Mouse (Mus musculus): ENCODE results near the gene Atp2b2. TPM values are rescaled to one million over a fixed set of nuclear protein-coding genes. Genes with fewer than 3 reads are reported as not detected.
A peak's percentile ranks its signal among the peaks of the same experiment; 100 is the strongest.

Gene Atp2b2
- total and polyA plus RNA-seq, 2 experiments from 2014 or later: 35.4 to 96.3 TPM

- no peak for ATAC-seq (ENCODE audit: low FRiP score)
- WGBS: 51% methylated on average over 9 of the region's 9 CpGs
- no peak overlapping the region for H3K9ac ChIP-seq (replicated peaks; ENCODE audit: low read length, poor library complexity, severe bottlenecking)
Measured at GRCm38 (mm10) chr6:113860023-113860734, 182.2 kb downstream of the Atp2b2 start.

GRCm38 (mm10) chr6:113858317-113858716 is 184.1 kb downstream of the Atp2b2 start:
- peak; percentile 27 for DNase-seq (ENCODE audit: low spot score)
- no peak for ATAC-seq (ENCODE audit: low FRiP score)
- 67% methylated on average over 9 of the region's 9 CpGs for WGBS
- Histone ChIP-seq H3K27ac (ENCODE audit: low read depth, low read length) (no peak overlapping the region), H3K4me1 (ENCODE audit: insufficient read depth, low read length) (0 out of 2 replicates have a peak, but pooled peaks cover 3% of the 10 kb centered on the region), H3K4me3 (ENCODE audit: low read depth, low read length) (no peak overlapping the region), H3K36me3 (ENCODE audit: insufficient read depth, low read length) (no peaks in the 10 kb centered on the region), H3K4me2 (ENCODE audit: low read depth, low read length, poor library complexity, severe bottlenecking) (no peak overlapping the region), H3K9ac (replicated peaks; ENCODE audit: low read length, poor library complexity, severe bottlenecking) (no peak overlapping the region), H3K27me3 (ENCODE audit: insufficient read depth, low read length) (no peaks in the 10 kb centered on the region), H3K9me3 (ENCODE audit: low read length) (no peaks in the 10 kb centered on the region)
- TF ChIP-seq CTCF (IDR thresholded peaks at IDR 0.05): no peak

More at GRCm38 (mm10) chr6:113860023-113860734, 182.2 kb downstream of the Atp2b2 start:
- Histone ChIP-seq H3K27ac (ENCODE audit: low read depth, low read length) (no peak overlapping the region), H3K9me3 (ENCODE audit: low read length) (no peaks in the 10 kb centered on the region), H3K36me3 (ENCODE audit: insufficient read depth, low read length) (no peaks in the 10 kb centered on the region), H3K4me2 (ENCODE audit: low read depth, low read length, poor library complexity, severe bottlenecking) (no peak overlapping the region), H3K27me3 (ENCODE audit: insufficient read depth, low read length) (no peaks in the 10 kb centered on the region), H3K4me1 (ENCODE audit: insufficient read depth, low read length) (0 out of 2 replicates have a peak, but pooled peaks cover 3% of the 10 kb centered on the region), H3K4me3 (ENCODE audit: low read depth, low read length) (no peak overlapping the region)
- DNase-seq (ENCODE audit: low spot score): no peak
- TF ChIP-seq CTCF (IDR thresholded peaks at IDR 0.05): no peak

GRCm38 (mm10) chr6:113857310-113857873 is 185.0 kb downstream of the Atp2b2 start:
- DNase-seq (ENCODE audit: low spot score) (peak; percentile 48), ATAC-seq (ENCODE audit: low FRiP score) (no peak)
- Histone ChIP-seq H3K27ac (ENCODE audit: low read depth, low read length) (no peak overlapping the region; the same call in 1 of the 2 replicates), H3K9me3 (ENCODE audit: low read length) (no peaks in the 10 kb centered on the region), H3K9ac (replicated peaks; ENCODE audit: low read length, poor library complexity, severe bottlenecking) (no peak overlapping the region), H3K4me1 (ENCODE audit: insufficient read depth, low read length) (0 out of 2 replicates have a peak, but pooled peaks cover 4% of the 10 kb centered on the region), H3K27me3 (ENCODE audit: insufficient read depth, low read length) (no peaks in the 10 kb centered on the region), H3K4me2 (ENCODE audit: low read depth, low read length, poor library complexity, severe bottlenecking) (no peak overlapping the region), H3K4me3 (ENCODE audit: low read depth, low read length) (no peak overlapping the region), H3K36me3 (ENCODE audit: insufficient read depth, low read length) (no peaks in the 10 kb centered on the region)
- WGBS: 62% methylated on average over 2 of the region's 2 CpGs
- TF ChIP-seq CTCF (IDR thresholded peaks at IDR 0.05): no peak

- 0 out of 2 replicates have a peak, but pooled peaks cover 4% of the 10 kb centered on the region for H3K4me1 ChIP-seq (ENCODE audit: insufficient read depth, low read length)
- no peak overlapping the region; the same call in 1 of the 2 replicates for H3K27ac ChIP-seq (ENCODE audit: low read depth, low read length)
- no peaks in the 10 kb centered on the region for H3K36me3 ChIP-seq (ENCODE audit: insufficient read depth, low read length)
- H3K9me3 ChIP-seq (ENCODE audit: low read length): no peaks in the 10 kb centered on the region
- ATAC-seq (ENCODE audit: low FRiP score) (peak; percentile 44), DNase-seq (ENCODE audit: low spot score) (peak; percentile 77)
- 58% methylated on average over 15 of the region's 15 CpGs for WGBS
- H3K4me3 ChIP-seq (ENCODE audit: low read depth, low read length): no peak overlapping the region
- no peaks in the 10 kb centered on the region for H3K27me3 ChIP-seq (ENCODE audit: insufficient read depth, low read length)
- no peak for TF ChIP-seq CTCF (IDR thresholded peaks at IDR 0.05)
- no peak overlapping the region for H3K9ac ChIP-seq (replicated peaks; ENCODE audit: low read length, poor library complexity, severe bottlenecking)
- H3K4me2 ChIP-seq (ENCODE audit: low read depth, low read length, poor library complexity, severe bottlenecking): no peak overlapping the region
Measured at GRCm38 (mm10) chr6:113856790-113857189, 185.6 kb downstream of the Atp2b2 start.

DNA sequence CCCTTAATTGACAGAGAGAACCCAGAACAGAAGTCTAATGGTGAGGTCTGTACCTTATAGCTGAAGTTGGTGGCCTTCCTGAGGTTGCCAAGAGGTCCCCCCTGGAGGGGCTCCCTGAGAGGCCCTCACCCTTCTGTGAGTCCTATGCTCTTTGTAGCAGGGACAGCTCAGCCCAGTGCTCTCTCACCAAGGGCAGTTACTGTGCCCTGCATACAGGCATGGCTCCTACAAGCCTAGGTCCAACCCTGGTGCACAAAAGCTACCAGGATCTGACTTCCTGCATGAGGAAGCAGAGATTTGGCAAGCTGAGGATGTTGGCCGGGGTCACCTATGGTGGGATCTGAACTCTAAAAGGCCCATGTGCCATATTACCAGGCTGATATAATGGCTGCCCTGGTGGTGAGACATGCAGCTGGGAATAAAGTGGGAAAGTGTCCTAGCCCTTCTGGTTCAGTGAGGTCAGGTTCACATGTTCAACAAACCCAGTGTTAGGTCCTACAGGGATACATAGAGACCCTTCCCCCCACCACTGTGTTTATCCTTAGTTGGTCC is 186.2 kb downstream of the Atp2b2 start:
- 0 out of 2 replicates have a peak, but pooled peaks cover 4% of the 10 kb centered on the region for H3K4me1 ChIP-seq (ENCODE audit: insufficient read depth, low read length)
- H3K27me3 ChIP-seq (ENCODE audit: insufficient read depth, low read length): no peaks in the 10 kb centered on the region
- no peak for TF ChIP-seq CTCF (IDR thresholded peaks at IDR 0.05)
- DNase-seq (ENCODE audit: low spot score): no peak
- no peak overlapping the region for H3K9ac ChIP-seq (replicated peaks; ENCODE audit: low read length, poor library complexity, severe bottlenecking)
- 86% methylated on average over 1 of the region's 1 CpGs for WGBS
- H3K4me3 ChIP-seq (ENCODE audit: low read depth, low read length): no peak overlapping the region
- no peak for ATAC-seq (ENCODE audit: low FRiP score)
- H3K27ac ChIP-seq (ENCODE audit: low read depth, low read length): no peak overlapping the region
- H3K9me3 ChIP-seq (ENCODE audit: low read length): no peaks in the 10 kb centered on the region
- H3K4me2 ChIP-seq (ENCODE audit: low read depth, low read length, poor library complexity, severe bottlenecking): no peak overlapping the region
- H3K36me3 ChIP-seq (ENCODE audit: insufficient read depth, low read length): no peaks in the 10 kb centered on the region

DNA sequence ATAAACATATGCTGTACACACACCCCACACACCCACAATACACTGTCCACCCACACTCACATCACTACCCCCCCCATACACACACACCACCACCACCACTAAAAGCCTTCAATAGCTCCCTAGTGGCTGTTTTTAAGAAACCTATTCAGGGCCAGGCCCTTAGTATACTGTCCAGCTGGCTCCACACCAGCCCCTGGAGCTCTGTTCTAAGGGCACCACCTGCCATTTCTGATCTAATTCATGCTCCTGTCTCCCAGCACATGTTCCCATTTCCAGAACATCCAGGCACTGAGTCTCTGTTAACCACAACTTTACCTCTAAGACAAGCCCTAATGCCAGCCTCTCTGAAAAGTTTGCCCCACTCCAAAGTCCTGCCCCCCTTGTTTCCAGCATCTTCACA is 186.8 kb downstream of the Atp2b2 start:
- H3K27me3 ChIP-seq (ENCODE audit: insufficient read depth, low read length): no peaks in the 10 kb centered on the region
- peak; percentile 13 for DNase-seq (ENCODE audit: low spot score)
- H3K4me1 ChIP-seq (ENCODE audit: insufficient read depth, low read length): 0 out of 2 replicates have a peak, but pooled peaks cover 2% of the 10 kb centered on the region
- H3K36me3 ChIP-seq (ENCODE audit: insufficient read depth, low read length): no peaks in the 10 kb centered on the region
- no peak for ATAC-seq (ENCODE audit: low FRiP score)
- no peak for TF ChIP-seq CTCF (IDR thresholded peaks at IDR 0.05)
- no peak overlapping the region for H3K4me3 ChIP-seq (ENCODE audit: low read depth, low read length)
- no peak overlapping the region for H3K9ac ChIP-seq (replicated peaks; ENCODE audit: low read length, poor library complexity, severe bottlenecking)
- H3K27ac ChIP-seq (ENCODE audit: low read depth, low read length): no peak overlapping the region
- H3K9me3 ChIP-seq (ENCODE audit: low read length): no peaks in the 10 kb centered on the region
- H3K4me2 ChIP-seq (ENCODE audit: low read depth, low read length, poor library complexity, severe bottlenecking): no peak overlapping the region

All from midbrain, postnatal 0 days (tissue).